Mouse (Mus musculus) CD8-positive naive resting alpha-beta T cell, adult 2 months (primary cell): ENCODE results near the gene Olfr397.

ENCODE experiments used
- DNase-seq, 2 experiments: peaks; one replicate each; pipeline ENCODE4 v3.0.0; 2022; ENCODE audit warnings: low read depth in 2 of 2, low spot score in 2 of 2

Olfr397 gene

DNA sequence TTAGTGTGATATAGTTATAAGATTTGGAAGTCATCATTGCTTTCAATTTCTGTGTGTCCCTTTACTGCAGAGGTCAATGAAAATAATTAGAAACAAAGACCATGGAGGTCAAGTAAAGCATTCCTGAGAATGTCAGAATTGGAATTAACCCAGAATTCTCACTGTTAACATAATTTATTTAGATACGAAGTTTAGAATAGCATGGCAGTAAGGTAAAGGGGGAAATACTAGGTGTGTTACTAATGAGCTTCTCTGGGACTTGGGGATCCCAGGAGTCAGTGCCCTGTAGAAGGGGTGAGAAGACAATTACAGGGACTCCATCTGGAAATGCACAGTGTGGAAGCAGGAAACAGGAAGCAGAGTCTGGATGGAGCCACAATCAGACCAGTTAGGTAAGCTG lies at the start of gene Olfr397:
Gene Olfr397, plus strand, starts transcription at position 301 of the 400 bp plus-strand sequence.
- DNase-seq: no peak

DNA sequence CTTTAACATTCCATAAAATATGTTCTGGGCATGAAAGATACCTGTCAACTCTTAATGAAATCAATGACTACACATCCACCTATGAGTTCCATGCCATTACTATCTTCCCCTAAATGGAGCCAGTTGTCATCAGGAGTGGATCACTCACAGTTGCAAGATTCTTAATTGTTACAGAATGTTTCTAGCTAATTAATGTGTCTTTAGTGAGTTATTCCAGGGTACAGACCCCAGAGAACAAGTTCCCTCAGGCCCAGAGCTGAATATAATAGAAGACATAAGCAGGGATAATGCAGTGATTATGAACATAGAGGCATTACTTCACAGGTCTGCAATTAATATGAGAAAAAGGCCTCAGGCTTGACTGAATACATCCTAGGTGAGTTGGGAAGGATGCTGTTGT lies 24.2 kb upstream of the Olfr397 start, which contains the start of gene Olfr23:
Gene Olfr23, plus strand, starts transcription at position 301 of the 400 bp plus-strand sequence.
- no peak for DNase-seq

DNA sequence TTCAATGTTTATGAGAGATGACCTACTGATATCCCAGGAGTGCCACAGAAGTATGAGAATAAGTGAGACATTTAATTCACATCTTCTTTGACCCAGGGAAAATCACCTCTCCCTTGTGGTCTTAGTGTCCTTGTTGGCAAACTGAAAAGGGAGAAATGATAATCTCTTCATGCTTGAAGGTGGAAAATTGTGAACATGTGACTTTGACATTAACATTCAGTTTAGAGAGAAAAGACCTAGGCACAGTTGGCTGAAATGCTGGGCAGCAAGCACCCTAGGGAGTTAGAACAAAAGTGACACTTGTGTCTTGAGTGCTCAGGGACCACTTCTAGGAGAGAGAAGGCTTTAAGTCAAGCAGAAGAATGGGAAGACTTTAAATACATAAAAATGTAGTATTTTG lies 29.7 kb downstream of the Olfr397 start, which contains the start of gene Olfr398:
Gene Olfr398, minus strand, starts transcription at position 101 of the 400 bp plus-strand sequence.
- DNase-seq: no peak

DNA sequence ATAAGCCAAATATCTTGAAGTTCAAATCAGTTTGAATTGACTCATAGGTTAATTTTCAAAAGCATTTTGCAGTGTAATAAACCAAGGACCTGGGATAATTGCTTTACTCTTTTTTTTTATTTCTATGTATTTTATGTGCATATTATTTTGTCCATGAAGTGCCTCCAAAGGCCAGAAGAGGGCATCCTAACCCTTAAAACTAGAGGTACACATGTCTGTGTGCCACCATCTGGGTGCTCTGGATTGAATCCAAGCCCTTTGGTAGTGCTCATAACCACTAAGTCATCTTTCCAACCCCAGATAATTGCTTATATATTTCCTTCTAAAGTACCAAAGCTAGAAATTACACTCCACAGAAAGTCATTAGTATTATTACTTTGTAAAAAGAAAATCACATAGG lies 32.5 kb downstream of the Olfr397 start:
- DNase-seq: no peak
